Mouse (Mus musculus) thymus, adult 2 months (tissue): ENCODE data around the gene Taok3.

Experiments used
- CTCF ChIP-seq: fragments of 200-500 bp; IDR thresholded peaks from 2 replicates; pipeline ENCODE4 v1.5.1; 2012; ENCODE audit warnings: mild to moderate bottlenecking, control low read depth, low read length, moderate library complexity, borderline replicate concordance; ENCODE audit not compliant: control insufficient read depth, poor library complexity, insufficient read depth; ENCODE audit errors: extremely low read depth
- POLR2A ChIP-seq: fragments of 200-500 bp; IDR thresholded peaks from 2 replicates; pipeline ENCODE4 v1.6.1; 2012; ENCODE audit warnings: mild to moderate bottlenecking, low read length, control low read depth, moderate library complexity; ENCODE audit not compliant: control insufficient read depth, poor library complexity, insufficient read depth; ENCODE audit errors: extremely low read depth

GRCm38 (mm10) chr5:117242671-117243478, 122.9 kb downstream of the Taok3 start:
- no peak for TF ChIP-seq POLR2A
- TF ChIP-seq CTCF: no peak
